Mouse (Mus musculus): ENCODE data around the gene Rhcg. TPM values are rescaled to one million over a fixed set of nuclear protein-coding genes. Genes with fewer than 3 reads are reported as not detected.
A peak's percentile ranks its signal among the peaks of the same experiment; 100 is the strongest.

Gene Rhcg
- total RNA-seq (2015; ENCODE audit: low replicate concordance) (0.42 TPM in 1 of 2 replicates, not detected in the other), total RNA-seq (2017; ENCODE audit: low replicate concordance) (0.26 TPM in 1 of 2 replicates, not detected in the other)

DNA sequence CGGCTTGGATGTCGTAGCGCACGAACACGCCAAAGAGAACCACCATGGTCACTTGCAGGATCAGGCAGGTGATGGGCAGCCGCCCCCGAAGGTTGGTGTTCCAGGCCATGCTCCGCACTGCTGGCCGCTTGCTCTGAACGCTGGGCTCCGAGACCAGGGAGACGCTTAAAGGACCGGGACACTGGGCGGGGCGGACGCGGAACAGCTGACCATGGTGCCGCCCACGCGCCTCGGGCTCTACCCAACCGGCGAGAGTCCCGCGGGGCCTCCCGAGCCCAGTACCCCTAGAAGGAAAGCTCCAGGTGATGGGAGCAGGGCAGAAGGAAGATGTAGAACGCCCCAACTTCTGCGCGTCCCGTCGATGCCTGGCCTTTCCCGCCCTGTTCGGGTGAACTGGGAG is at the start of gene Rhcg:
Gene Rhcg, minus strand, starts transcription at position 240 of the 400 bp plus-strand sequence.
- ATAC-seq (replicated peaks; ENCODE audit: low FRiP score, poor library complexity, severe bottlenecking): no peak

DNA sequence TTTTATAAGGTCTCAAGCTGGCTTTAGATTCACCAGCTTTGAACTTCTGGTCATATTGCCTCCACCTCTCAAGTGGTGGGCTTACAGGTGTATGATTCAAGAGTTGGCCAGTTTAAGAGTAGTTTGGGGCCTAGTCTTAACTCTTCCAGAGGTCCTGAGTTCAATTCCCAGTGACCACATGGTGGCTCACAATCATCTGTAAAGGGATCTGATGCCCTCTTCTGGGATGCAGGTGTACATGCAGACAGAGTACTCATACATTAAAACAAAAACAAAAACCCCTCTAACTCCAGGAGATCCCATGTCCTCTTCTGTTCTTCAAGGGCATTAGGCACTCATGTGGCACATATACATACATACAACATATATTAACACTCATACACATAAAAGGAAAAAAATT is 49.2 kb upstream of the Rhcg start:
- no peak for ATAC-seq (replicated peaks; ENCODE audit: low FRiP score, poor library complexity, severe bottlenecking)

DNA sequence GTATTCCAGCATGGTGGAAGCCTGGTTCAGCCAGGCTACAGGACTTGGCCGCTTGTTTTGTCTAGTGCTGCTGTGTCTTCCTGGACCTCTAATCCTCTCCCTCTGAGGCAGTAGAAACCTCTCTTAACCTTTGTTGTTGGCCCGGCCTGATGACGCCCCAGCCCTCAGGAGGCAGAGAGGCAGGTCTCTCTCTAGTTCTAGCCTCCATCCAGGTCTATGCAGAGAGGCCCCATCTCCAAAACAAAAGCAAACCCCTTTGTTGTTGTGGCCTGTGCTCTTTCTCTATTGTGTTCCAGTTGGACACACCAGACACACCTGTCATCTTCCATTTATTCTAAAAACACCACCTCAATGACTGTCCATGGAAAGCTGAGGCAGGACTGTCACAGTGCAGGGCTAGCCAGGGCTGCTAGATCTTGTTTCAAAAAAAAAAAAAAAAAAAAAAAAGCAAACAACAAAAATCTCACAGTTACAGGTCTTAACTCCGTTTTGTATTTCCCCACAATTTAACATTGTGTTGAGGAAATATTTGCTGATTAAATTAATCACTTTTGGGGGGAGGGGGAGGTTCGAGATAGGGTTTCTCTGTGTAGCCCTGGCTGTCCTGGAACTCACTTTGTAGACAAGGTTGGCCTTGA is 43.9 kb upstream of the Rhcg start:
- ATAC-seq (replicated peaks; ENCODE audit: low FRiP score, poor library complexity, severe bottlenecking): no peak

DNA sequence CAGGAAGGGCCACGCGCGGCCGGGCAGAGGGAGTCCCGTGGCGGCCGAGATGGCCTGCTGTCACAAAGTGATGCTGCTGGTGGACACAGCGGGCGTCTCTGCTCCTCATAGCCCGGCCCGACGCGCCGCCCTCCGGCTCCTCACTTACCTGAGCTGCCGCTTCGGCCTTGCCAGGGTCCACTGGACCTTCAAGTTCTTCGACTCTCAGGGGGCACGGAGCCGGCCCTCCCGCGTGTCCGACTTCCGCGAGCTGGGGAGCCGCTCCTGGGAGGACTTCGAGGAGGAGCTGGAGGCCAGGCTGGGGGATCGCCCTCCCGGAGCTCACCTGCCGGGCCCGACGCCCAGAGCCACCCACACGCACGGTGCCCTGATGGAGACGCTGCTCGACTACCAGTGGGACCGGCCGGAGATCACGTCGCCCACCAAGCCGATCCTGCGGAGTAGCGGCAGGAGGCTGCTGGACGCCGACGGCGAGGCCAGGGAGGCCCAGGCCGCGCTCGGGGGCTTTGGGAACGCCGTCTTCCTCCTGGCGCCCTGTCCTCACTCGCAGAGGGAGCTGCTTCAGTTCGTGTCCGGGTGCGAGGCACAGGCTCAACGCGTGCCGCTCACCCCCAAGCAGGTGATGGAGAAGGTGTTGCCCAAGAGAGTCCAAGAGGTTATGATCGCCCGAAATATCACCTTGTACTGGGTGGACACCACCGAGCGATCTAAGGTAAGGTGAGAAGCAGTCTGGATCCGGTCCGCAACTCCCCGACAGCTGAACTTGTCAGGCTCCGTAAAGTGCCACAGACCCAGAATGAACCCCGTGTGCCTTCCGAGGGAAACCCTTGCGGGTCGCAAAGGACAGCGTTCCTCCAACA is 43.1 kb upstream of the Rhcg start:
- no peak for ATAC-seq (replicated peaks; ENCODE audit: low FRiP score, poor library complexity, severe bottlenecking)

DNA sequence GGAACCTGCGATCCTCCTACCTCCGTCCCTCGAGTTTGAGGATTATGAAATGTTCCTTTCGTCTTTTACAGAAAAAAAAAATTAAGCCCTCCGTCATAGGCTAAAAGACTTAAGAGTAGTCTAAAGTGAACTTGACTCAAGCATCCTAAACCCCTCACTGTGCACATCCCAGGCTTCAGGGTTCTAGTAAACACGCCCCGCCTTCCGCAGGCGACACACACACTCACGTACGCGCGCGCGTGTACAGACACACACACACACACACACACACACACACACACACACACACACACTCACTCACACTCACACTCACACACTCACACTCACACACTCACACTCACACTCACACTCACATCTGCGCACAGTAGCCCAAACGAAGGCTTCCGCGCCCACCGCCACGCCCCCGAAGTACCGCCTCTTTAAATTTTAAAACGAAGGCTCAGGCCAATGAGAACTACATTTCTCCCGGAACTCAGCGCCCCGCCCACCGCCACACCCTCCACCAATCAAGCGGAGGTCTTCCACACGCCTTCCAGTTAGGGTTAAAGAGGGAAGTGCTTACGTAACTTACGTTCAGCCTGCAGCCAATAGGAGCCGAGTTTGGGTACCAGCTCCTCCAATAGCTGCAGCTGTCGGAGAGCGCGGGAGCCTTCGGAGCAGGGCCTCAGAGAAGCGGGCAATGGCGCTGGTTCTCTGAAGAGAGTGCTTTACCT is 42.3 kb upstream of the Rhcg start, which contains the start of gene Ticrr:
Gene Ticrr, plus strand, starts transcription at position 619 of the 713 bp plus-strand sequence.
- ATAC-seq (replicated peaks; ENCODE audit: low FRiP score, poor library complexity, severe bottlenecking): peak; percentile 98

DNA sequence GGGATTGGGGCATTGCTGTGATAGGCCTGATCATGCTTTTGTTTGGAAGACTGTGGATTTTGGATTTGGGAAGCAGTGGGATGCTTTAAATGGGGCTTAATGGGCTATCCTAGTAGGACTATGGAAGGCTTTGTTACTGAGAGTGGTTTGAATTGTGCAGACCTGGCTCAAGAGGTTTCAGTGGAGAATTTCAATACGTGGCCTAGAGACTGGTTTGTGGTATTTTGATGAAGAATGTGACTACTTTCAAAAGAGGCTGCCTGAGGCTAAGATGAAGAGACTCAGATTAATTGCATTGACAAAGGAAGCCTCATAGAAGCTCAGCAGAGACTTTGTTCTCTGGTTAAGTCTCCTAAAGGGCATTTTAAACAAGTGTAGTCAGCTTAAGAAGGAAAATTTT is 37.1 kb upstream of the Rhcg start:
- ATAC-seq (replicated peaks; ENCODE audit: low FRiP score, poor library complexity, severe bottlenecking): no peak

DNA sequence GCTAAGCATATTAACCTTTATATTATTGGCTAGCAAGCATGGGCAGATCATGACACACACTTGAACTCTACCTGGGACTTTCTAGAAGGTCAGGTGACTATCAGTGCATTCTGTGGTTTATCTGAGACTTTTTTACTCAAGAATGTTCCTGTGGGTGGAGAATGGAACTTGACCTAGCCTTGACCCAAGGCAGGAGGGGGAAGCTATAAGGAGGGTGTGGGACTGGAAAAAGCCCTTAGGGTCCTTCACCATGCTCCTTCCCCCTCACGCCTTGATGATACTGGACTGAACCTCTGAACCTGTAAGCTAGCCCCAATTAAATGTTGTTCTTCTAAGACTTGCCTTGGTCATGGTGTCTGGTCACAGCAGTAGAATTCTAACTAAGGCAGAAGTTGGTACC is 36.7 kb upstream of the Rhcg start:
- no peak for ATAC-seq (replicated peaks; ENCODE audit: low FRiP score, poor library complexity, severe bottlenecking)

DNA sequence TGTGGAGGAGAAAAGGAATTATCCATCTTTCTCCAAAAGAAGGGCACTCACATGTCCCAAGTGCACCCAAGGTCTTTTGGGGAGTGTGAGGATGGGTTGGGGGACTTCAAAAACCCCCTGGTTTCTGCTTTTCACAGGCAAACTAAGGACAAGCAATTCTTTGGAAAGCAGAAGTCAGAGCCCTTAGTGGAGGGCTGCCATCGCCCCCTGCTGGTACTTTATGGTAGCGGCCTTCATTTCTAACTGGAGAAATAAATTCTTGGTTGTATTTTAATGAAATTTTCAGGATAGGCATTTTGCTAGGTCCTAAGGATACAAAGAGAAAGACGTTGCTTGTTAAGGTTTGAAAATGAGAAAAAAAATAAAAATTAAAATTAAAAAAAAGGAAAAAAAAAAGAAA is 31.5 kb upstream of the Rhcg start:
- ATAC-seq (replicated peaks; ENCODE audit: low FRiP score, poor library complexity, severe bottlenecking): 0 out of 2 replicates have a peak, but pooled peaks have one; percentile 64

DNA sequence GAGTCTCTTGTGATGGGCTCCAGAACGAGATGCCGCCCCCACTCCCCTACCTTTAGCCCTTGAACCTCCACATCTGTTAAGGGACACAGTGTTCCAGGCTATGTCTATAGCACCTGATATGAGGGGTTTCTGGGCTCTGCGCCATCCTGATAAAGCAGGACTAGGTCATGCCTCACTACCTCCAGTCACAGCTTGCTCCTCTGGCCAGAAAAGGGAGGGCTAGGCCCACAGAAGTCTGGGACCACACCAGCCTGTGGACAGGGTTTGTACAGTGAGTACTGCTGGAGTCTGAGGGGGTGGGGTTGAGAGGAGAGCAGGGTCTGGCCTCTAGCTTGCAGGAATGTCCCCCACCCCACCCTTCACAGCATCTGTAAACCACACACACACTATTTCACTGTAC is 29.8 kb upstream of the Rhcg start:
- no peak for ATAC-seq (replicated peaks; ENCODE audit: low FRiP score, poor library complexity, severe bottlenecking)

DNA sequence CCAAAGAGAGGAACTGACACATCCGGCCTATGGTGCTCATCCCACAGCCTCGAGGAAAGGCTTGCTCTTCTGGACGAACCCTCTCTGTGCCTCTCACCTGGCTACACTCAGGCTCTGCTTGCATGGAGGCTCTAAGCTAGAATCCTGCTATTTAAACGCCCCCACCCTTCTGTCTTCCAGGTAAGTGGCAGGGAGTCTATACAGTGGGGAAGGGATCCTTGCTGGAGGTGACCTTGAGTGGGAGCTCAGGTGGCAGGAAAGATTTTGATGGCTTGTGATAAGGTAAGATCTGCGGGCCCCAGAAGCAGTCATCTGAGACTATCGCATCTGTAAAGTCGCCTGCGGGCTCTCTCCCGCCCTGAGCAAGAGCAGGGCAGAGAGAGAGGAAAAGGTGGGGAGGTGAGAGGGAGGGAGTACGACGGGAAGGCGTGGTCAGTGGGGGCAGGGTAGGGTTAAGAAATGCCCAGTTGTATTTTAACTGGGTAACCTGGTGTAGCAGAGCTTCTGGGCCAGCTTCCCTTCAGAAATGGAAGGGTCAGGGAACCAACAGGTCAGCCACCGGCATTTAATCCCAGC is 14.4 kb upstream of the Rhcg start:
- ATAC-seq (replicated peaks; ENCODE audit: low FRiP score, poor library complexity, severe bottlenecking): no peak

DNA sequence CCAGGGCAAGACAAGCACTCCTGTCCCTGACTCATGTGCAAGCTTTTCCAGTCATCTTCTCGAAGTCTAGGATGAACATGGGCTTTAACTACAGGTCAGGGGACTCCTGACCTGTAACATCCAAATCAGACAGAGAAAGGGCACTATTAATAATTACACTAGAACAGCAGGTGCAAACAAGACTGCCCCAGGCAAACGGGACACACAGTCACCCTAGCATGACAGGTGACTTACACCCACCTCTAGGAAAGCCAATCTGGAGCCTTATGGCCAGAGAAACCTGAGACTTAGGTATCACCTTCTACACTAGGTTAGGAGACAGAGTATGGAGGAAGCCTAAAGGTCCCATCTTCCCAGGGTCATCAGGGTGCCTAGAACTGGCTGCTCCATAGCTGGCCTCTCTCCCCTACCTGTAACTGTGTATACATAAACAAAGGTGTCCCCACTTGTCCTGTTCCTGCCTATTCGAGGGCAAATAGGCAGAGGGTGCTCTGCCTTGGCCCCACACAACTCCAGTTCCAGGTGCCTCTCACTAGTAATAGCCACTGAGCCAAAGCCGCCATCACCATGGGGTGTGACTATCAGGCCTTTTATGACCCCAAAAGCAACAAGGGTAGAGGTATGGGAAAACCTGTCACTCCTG is 10.9 kb upstream of the Rhcg start:
- ATAC-seq (replicated peaks; ENCODE audit: low FRiP score, poor library complexity, severe bottlenecking): no peak

DNA sequence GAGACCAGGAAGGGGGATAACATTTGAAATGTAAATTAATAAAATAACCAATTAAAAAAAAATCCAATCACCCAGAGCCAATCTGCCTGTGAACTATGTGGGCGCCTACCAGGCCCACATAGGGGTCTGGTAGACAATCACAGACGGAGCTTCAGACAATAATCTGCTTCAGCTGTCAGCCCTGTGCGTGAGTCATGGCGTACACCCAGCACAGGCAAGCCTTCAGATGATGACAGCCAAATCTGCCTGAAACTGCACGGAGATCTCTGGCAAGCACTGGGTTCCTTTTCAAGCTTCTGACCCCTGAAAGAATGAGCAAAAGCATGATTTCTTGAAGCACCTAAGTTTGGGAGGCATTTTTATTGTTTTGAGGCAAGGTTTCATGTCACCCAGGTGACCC is 8.7 kb upstream of the Rhcg start:
- ATAC-seq (replicated peaks; ENCODE audit: low FRiP score, poor library complexity, severe bottlenecking): no peak

DNA sequence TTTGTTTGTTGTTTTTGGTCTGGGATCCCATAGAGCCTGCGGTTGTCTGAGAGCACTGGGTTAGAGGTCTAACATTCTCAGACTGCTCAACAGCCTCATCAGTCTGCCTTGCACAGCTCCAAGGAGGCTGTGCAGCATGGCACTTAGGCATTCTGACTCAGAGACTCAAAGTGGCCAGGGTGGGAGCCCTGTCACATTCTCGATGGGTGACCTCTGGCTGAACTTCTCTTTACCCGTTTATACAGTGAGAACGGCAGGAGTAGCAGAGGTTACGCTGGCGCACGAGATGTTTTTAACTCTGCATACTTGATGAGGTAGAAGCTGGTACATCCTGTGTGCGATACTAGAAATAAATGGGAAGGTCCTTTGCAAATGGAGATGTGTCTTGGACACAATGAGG is 5.6 kb upstream of the Rhcg start:
- no peak for ATAC-seq (replicated peaks; ENCODE audit: low FRiP score, poor library complexity, severe bottlenecking)

DNA sequence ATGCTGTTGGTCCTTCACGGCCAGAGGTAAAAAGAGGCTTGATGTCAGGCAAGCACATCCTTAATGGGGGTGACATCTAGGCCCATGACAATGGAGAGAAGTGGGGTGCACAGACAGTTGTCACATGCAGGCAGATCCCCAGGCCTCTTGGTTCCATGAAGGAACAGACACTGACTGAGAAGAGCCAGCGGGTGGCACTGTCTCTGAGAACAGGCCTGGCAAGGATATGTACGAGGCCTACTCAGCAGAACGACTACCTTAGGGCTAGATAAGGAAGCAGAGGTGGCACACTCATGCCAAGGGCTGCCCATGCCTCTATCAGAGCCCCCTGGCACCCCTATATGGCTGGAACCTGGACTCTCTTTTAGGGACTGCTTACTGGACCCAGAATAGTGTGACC is 2.0 kb upstream of the Rhcg start:
- no peak for ATAC-seq (replicated peaks; ENCODE audit: low FRiP score, poor library complexity, severe bottlenecking)

DNA sequence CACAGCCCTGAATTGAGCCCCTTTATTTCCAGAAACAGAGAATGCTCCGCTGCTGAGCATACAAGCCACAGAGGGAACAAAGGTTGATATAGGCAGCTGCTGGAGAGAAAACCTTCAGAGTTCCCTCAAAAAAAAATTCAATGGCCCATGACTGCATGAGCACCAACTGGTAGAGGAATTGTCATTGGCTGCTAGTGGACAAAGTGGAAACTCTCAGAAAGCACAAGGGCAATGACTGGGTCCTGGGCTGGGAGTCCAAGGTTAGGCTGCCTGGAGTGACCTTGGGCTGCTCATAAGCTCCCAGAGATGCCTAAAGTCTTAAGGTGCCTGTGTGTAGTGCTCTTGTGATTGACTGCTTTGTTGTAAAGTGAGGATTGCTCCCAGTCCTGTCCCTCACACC is 1.5 kb downstream of the Rhcg start:
- ATAC-seq (replicated peaks; ENCODE audit: low FRiP score, poor library complexity, severe bottlenecking): no peak

DNA sequence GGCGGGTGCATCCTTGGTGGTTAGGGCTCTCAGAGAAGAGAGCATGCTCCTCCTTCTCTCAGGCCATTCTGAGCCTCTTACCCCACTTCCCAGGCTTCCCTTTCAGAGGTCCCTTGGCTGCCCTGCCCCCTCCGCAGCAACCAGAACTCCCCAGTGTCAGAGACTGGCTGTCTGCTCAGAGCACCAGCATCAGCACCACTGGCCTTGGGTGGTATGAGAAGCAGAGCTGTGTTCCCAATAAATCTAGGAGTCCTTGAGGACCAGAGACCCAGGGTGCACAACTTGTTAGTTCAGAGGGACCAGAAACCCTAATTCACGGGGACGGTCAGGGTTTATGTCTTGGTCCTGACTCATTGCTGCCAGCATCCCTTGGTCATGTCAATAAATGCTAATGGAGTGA is 2.4 kb downstream of the Rhcg start:
- ATAC-seq (replicated peaks; ENCODE audit: low FRiP score, poor library complexity, severe bottlenecking): no peak

DNA sequence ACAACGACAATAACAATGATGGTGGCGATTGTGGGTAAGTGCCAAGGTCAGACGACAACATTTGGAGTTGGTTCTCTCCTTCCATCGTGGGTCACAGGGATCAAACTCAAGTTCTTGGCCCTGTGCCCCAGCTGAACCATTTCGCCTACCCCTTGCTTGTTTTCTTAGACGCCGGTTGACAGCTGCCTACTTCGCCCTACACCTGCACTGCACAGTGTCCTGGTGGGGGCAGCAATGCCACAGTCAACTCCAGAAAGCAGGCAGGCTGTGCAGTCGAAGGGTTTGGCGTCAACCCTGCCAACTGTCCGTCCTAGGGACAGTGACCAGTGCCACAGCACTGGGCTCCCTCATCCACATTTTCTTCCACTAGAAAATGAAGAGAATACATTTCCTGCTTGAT is 4.1 kb downstream of the Rhcg start:
- ATAC-seq (replicated peaks; ENCODE audit: low FRiP score, poor library complexity, severe bottlenecking): no peak

DNA sequence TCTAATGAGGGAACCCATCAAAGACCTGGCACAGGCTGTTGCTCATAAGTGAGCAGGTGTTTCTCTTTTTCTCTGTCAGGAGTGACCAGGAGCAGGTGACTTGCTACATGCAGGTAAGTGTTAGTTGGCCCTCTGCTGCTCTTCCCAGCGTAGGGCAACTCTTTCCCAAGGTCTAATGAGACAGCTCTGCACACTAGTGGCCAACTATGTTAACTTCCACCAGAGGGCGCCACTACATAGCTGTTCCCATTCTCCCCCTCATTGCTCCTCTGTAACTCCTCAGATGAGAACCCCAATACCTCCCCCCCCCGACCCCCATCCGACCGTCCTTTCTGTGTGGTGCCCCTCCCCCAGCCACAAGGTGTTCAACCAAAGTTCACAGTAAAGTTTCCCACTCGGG is 4.7 kb downstream of the Rhcg start:
- no peak for ATAC-seq (replicated peaks; ENCODE audit: low FRiP score, poor library complexity, severe bottlenecking)

DNA sequence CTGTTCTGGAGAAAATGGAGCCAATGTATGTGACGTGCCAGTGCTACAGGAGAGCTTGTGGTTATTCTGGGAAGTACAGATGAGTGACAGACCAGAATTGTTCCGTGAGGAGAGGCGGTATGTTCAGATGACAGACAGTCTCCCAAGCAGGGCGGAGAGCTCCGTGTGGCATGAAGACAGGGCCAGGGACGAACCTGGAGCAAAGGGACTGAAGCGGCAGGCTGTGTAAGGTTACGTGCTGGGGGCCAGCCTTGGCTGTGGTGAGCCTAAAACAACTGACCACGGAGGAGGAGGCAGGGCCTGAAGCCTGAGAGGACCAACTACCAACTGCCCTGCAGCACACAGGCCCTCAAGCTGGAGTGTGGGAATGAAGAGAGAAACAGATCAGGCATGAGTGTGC is 5.6 kb downstream of the Rhcg start:
- ATAC-seq (replicated peaks; ENCODE audit: low FRiP score, poor library complexity, severe bottlenecking): no peak

Data from erythroblast, adult 5-6 weeks (primary cell).